ENCODE assay signal across 10 mouse cellular contexts in the genomic region with DNA sequence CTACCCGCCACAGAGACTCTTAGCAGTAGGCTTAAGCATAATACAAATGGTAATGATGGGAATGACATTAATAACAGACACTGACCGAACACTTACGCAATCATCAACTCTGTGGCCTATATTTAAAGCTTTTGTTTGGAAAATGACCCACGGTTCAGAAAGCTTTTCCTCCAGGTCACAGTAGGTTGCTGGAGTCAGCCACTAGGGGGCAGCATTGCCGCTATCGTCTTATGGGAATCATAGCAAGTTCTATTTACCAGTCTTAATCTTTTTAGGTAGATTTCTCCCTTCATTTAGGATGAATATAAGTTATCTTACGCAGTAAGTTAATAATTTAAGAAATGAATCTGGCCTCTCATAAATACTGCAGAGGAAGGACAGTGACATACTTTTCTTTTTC.
DNase-seq lines count a peak whose midpoint lies in the region; ATAC-seq and TF ChIP-seq lines count a peak whose summit lies in the region.
"Had no signal": no experiment of that assay in that cellular context is flagged by ENCODE, and none has a peak within 500 bp of the region (broad histone marks: within the 10 kb centered on the region; RNA-seq: fewer than 3 reads in every experiment).

No protein-coding gene starts in this region.

- intact Hi-C loops in left cerebral cortex, adult 2 months (cut with DNase I) = loop anchor here (5.0 kb wide), 1 partner anchor 116 kb away; no protein-coding TSS in a partner anchor

- no peak for ATAC-seq in heart, embryonic 11.5 days (replicated peaks; ENCODE audit: insufficient number of reproducible peaks, low FRiP score, low TSS enrichment)

- no peaks in the 10 kb centered on the region for H3K36me3 ChIP-seq in heart, embryonic 11.5 days (ENCODE audit: control insufficient read depth, insufficient read depth, low read length)
- H3K36me3 ChIP-seq: embryonic facial prominence, embryonic 13.5 days had no signal

- no peaks in the 10 kb centered on the region for H3K4me1 ChIP-seq in heart, embryonic 11.5 days (ENCODE audit: control insufficient read depth, insufficient read depth, low read length)
- no peaks in the 10 kb centered on the region for H3K4me1 ChIP-seq in cerebellum, adult 2 months (ENCODE audit: control insufficient read depth, insufficient read depth, low read length)

- peak; percentile 82 for DNase-seq in heart, adult 11 months
- peak; percentile 5 for DNase-seq in MEL-GATA-1-ER (ENCODE audit: extremely low read depth, low read depth)
- DNase-seq in cerebellum, adult 2 months = peak; percentile 7 to 46
- peak; percentile 51 for DNase-seq in heart, adult 8-10 months (ENCODE audit: low spot score)
- DNase-seq in left cerebral cortex, adult 2 months (ENCODE audit: extremely low spot score in 1 of 2, low spot score in 2 of 2) = peak; percentile 47 to 62
- peak; percentile 70 for DNase-seq in ovary, postnatal 14 days (ENCODE audit: low spot score)
- peak; percentile 74 for DNase-seq in thymus, postnatal 25 days

- no peak overlapping the region for H3K27ac ChIP-seq in heart, embryonic 11.5 days (ENCODE audit: low read depth, low read length)
- H3K27ac ChIP-seq in cerebellum, adult 2 months (ENCODE audit: insufficient read depth, low read length) = no peak overlapping the region
- H3K27ac ChIP-seq in left cerebral cortex, adult 2 months = no peak overlapping the region
- H3K27ac ChIP-seq: embryonic facial prominence, embryonic 13.5 days had no signal

- TF ChIP-seq POLR2A in cerebellum, adult 2 months (IDR thresholded peaks at IDR 0.05; ENCODE audit: borderline replicate concordance, insufficient read depth, low read length) = no peak

- TF ChIP-seq CTCF in cerebellum, adult 2 months (IDR thresholded peaks at IDR 0.05; ENCODE audit: borderline replicate concordance, insufficient read depth, low read depth, low read length) = peak; percentile 68
- TF ChIP-seq CTCF in left cerebral cortex, adult 2 months (IDR thresholded peaks at IDR 0.05) = peak; percentile 91

- no peak overlapping the region for H3K9ac ChIP-seq in heart, embryonic 11.5 days (ENCODE audit: low read depth, low read length)
- H3K9ac ChIP-seq: embryonic facial prominence, embryonic 13.5 days had no signal

- no peaks in the 10 kb centered on the region for H3K27me3 ChIP-seq in heart, embryonic 11.5 days (ENCODE audit: control insufficient read depth, insufficient read depth, low read length)
- no peaks in the 10 kb centered on the region; the same call in 1 of the 2 replicates for H3K27me3 ChIP-seq in cerebellum, adult 2 months (ENCODE audit: control insufficient read depth, insufficient read depth, low read length)
- H3K27me3 ChIP-seq: embryonic facial prominence, embryonic 13.5 days had no signal

- no peak overlapping the region for H3K4me2 ChIP-seq in heart, embryonic 11.5 days
- H3K4me2 ChIP-seq: embryonic facial prominence, embryonic 13.5 days had no signal

- WGBS in heart, embryonic 11.5 days (ENCODE audit: insufficient replicate concordance) = 20% methylated on average over 7 of the region's 7 CpGs
- 20% methylated on average over 7 of the region's 7 CpGs for WGBS in cerebellum, adult 2 months

- no peaks in the 10 kb centered on the region for H3K9me3 ChIP-seq in heart, embryonic 11.5 days (replicated peaks; ENCODE audit: control insufficient read depth, low read length)
- H3K9me3 ChIP-seq: embryonic facial prominence, embryonic 13.5 days had no signal

- no peak overlapping the region for H3K4me3 ChIP-seq in heart, embryonic 11.5 days (ENCODE audit: low read depth, low read length)
- no peak overlapping the region for H3K4me3 ChIP-seq in cerebellum, adult 2 months (replicated peaks; ENCODE audit: insufficient read depth, low read depth, low read length)
- no peak overlapping the region for H3K4me3 ChIP-seq in left cerebral cortex, adult 2 months
- H3K4me3 ChIP-seq: embryonic facial prominence, embryonic 13.5 days; myocyte had no signal

Comparison
In these comparisons a context has a peak if more than half of its experiments do, and no peak if none do; other contexts are left out.
1. DNase-seq: peak in every context shown above with its lines; median percentile 82 in heart, adult 11 months; 74 in thymus, postnatal 25 days; 70 in ovary, postnatal 14 days; 54 in left cerebral cortex, adult 2 months; 51 in heart, adult 8-10 months; 26 in cerebellum, adult 2 months; 5 in MEL-GATA-1-ER.